Mouse (Mus musculus) skeletal muscle tissue, adult 2 months (tissue): Measurements from ENCODE around the gene Ncl.
"Not testable (repeated sequence)": the region's sequence is repeated elsewhere in the genome, so short reads cannot be mapped to it uniquely, and the experiment has no call there.

Source experiments
- DNase-seq: peaks from one replicate; pipeline ENCODE4 v3.0.0-alpha.2; 2012; ENCODE audit warnings: low read depth, low spot score

Ncl gene

GRCm38 (mm10) chr1:86360441-86360840 is 1.2 kb upstream of the Ncl start:
- DNase-seq: no peak

- no peak for DNase-seq
Measured at GRCm38 (mm10) chr1:86359798-86360179, 589 bp upstream of the Ncl start.

- DNase-seq: no peak
Measured at GRCm38 (mm10) chr1:86358229-86358905, 833 bp downstream of the Ncl start.

GRCm38 (mm10) chr1:86354186-86354585 is 5.0 kb downstream of the Ncl start:
- DNase-seq: no peak

GRCm38 (mm10) chr1:86350576-86350975 is 8.6 kb downstream of the Ncl start:
- DNase-seq: no peak

GRCm38 (mm10) chr1:86349696-86350095 is 9.5 kb downstream of the Ncl start:
- no peak for DNase-seq

GRCm38 (mm10) chr1:86349201-86349600 is 10.0 kb downstream of the Ncl start:
- DNase-seq: no peak

- DNase-seq: no peak
Measured at GRCm38 (mm10) chr1:86348801-86349200, 10.4 kb downstream of the Ncl start.

- DNase-seq: no peak
Measured at GRCm38 (mm10) chr1:86348083-86348482, 11.1 kb downstream of the Ncl start.

- DNase-seq: no peak
Measured at GRCm38 (mm10) chr1:86347716-86348045, 11.5 kb downstream of the Ncl start.

- DNase-seq: no peak
Measured at GRCm38 (mm10) chr1:86346851-86347715, 12.1 kb downstream of the Ncl start.

GRCm38 (mm10) chr1:86345956-86346355 is 13.2 kb downstream of the Ncl start:
- DNase-seq: no peak

GRCm38 (mm10) chr1:86345069-86345468 is 14.1 kb downstream of the Ncl start:
- no peak for DNase-seq

GRCm38 (mm10) chr1:86343969-86344861 is 15.0 kb downstream of the Ncl start:
- DNase-seq: no peak

GRCm38 (mm10) chr1:86343087-86343645 is 16.0 kb downstream of the Ncl start:
- DNase-seq: no peak

- no peak for DNase-seq
Measured at GRCm38 (mm10) chr1:86342371-86342770, 16.8 kb downstream of the Ncl start.

GRCm38 (mm10) chr1:86341096-86341495 is 18.1 kb downstream of the Ncl start:
- DNase-seq: not testable (repeated sequence)

- peak; percentile 78 for DNase-seq
Measured at GRCm38 (mm10) chr1:86339156-86339812, 19.9 kb downstream of the Ncl start.

GRCm38 (mm10) chr1:86336330-86336729 is 22.9 kb downstream of the Ncl start:
- no peak for DNase-seq

- no peak for DNase-seq
Measured at GRCm38 (mm10) chr1:86320822-86321413, 38.3 kb downstream of the Ncl start.

- no peak for DNase-seq
Measured at GRCm38 (mm10) chr1:86313772-86314125, 45.5 kb downstream of the Ncl start.
